Mouse (Mus musculus): ENCODE measurements around the gene Tmtc4. TPM values are rescaled to one million over a fixed set of nuclear protein-coding genes. Genes with fewer than 3 reads are reported as not detected.

Gene Tmtc4
- total RNA-seq (2014; rRNA removed; ENCODE audit: low replicate concordance), result 17.2 and 62.5 TPM in 2 replicates
- polyA plus RNA-seq (2015; fragmentation: Nextera tagmentation; extraction: Ambion mirVana), result 9.3 and 9.7 TPM in 2 replicates

DNA sequence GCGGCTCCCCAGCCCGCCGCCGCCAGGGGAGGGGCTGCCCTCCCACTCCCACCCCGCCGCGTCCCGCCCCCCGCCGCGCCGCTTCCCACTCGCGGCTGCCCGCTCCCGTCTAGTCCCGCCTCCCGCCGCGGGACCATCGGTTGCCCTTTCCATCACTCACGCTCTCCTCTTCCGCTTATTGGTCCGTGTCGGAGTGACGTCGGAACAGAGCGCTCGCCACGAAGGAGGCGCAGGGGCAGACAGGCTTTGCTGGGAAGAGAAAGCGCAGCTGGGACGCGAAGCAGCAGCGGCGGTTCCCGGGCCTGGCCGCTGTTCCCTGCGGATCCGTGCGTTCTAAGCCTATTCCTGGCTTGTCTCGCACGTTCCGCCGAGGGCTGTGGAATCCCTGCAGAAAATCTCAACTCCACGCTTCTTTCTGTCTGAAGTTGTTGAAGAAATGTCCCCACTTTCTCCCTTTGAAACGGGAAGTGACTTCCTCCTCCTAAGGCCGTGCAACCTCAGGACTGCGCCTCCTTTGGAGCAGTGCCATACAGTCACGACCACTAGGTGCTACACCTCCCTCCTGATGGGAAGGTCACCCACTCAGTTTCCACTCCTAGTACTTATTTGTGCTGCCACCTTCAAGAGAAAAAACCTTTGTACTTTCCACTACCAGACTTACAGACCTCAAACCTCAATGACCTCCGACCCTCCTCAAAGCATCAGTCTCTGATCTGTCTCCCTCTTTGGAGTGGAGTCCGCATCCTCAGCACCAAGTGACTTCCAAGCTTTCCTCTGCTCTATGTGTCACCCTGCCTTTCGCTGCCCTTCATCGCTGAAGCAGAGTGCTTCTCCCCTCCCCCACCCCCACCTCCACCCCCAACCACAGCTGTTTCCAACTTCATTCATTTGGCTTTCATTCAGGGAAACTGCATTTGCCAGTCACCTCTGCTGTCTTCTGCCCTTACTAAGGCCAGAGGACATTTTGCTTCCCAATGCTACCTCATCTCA lies at the start of gene Tmtc4:
Gene Tmtc4, minus strand, starts transcription at position 810 of the 990 bp plus-strand sequence.
- Histone ChIP-seq H3K4me3 (ENCODE audit: low read depth, low read length) (peak within 1 kb of the TSS; percentile 74), H3K27ac (ENCODE audit: low read depth) (peak within 1 kb of the TSS; percentile 89), H3K9me3 (replicated peaks; ENCODE audit: control insufficient read depth, low read length) (no peaks in the 10 kb centered on the region), H3K9ac (replicated peaks; ENCODE audit: low read depth, low read length) (peak within 1 kb of the TSS; percentile 67), H3K4me2 (ENCODE audit: low read depth, low read length) (peak within 1 kb of the TSS; percentile 98), H3K4me1 (ENCODE audit: control insufficient read depth, insufficient read depth) (0 out of 2 replicates have a peak, but pooled peaks cover 9% of the 10 kb centered on the region), H3K36me3 (replicated peaks; ENCODE audit: control insufficient read depth, insufficient read depth, low read length) (no peaks in the 10 kb centered on the region), H3K27me3 (ENCODE audit: control insufficient read depth, insufficient read depth, low read length) (no peaks in the 10 kb centered on the region)
- DNase-seq (ENCODE audit: low spot score) (peak; percentile 98), ATAC-seq (ENCODE audit: insufficient read depth, low read depth) (peak; percentile 98)
- TF ChIP-seq CTCF (IDR thresholded peaks at IDR 0.05; ENCODE audit: low read depth) (peak; percentile 27), EP300 (IDR thresholded peaks at IDR 0.05; ENCODE audit: low read depth) (no peak)
- under 1% methylated on average over 39 of the region's 54 CpGs for WGBS

DNA sequence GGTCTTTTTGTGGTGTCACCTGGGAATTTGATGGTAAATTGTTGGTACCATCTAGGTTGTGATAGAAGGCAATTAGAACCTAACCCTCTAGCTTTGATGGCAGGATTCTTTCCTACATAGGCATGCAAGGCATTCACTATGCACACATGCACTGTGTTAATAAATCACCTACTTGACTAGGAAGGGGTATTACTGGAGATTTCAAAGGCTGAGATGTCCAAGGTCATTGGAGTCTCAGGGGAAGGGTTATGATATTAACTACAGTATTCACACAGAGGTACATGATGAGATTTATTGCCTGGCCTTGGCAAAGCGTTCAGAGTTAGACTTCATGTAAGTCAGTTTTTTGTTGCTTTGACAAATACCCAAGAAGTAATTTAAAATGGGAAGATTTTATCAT lies 48.6 kb upstream of the Tmtc4 start:
- no peak for ATAC-seq (ENCODE audit: insufficient read depth, low read depth)
- WGBS, result 84% methylated on average over 1 of the region's 1 CpGs
- no peak for TF ChIP-seq CTCF (IDR thresholded peaks at IDR 0.05; ENCODE audit: low read depth)

DNA sequence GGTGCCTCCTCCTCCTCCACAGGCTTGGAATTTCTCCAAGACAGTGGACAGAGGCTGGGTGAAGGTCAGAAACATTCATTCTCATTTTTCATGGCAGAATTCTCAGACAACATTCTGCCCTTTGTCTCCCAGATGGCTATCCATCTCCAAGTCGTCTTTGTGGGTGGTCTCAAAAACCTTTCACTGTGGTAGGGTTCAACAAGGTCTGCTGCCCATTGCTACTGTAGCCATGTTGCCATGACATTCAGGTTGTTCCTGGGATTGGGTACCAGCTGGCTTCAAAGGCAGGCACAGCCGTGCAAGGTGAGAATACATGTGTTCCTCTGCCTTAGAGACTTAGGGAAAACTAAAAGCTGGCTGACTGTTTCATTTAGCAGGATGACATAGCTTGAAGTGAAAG lies 44.0 kb upstream of the Tmtc4 start:
- no peak overlapping the region for H3K4me2 ChIP-seq (ENCODE audit: low read depth, low read length)
- no peak overlapping the region for H3K4me3 ChIP-seq (ENCODE audit: low read depth, low read length)
- H3K27me3 ChIP-seq (ENCODE audit: control insufficient read depth, insufficient read depth, low read length), result no peaks in the 10 kb centered on the region
- H3K9ac ChIP-seq (replicated peaks; ENCODE audit: low read depth, low read length), result no peak overlapping the region
- H3K36me3 ChIP-seq (replicated peaks; ENCODE audit: control insufficient read depth, insufficient read depth, low read length), result no peaks in the 10 kb centered on the region
- ATAC-seq (ENCODE audit: insufficient read depth, low read depth) (no peak), DNase-seq (ENCODE audit: low spot score) (no peak)
- H3K27ac ChIP-seq (ENCODE audit: low read depth), result no peak overlapping the region
- no peaks in the 10 kb centered on the region for H3K4me1 ChIP-seq (ENCODE audit: control insufficient read depth, insufficient read depth)
- TF ChIP-seq CTCF (IDR thresholded peaks at IDR 0.05; ENCODE audit: low read depth), result no peak
- no peak for TF ChIP-seq EP300 (IDR thresholded peaks at IDR 0.05; ENCODE audit: low read depth)
- H3K9me3 ChIP-seq (replicated peaks; ENCODE audit: control insufficient read depth, low read length), result no peaks in the 10 kb centered on the region; the same call in 1 of the 2 replicates
- WGBS, result 55% methylated on average over 2 of the region's 2 CpGs

More for the DNA sequence above, 48.6 kb upstream of the Tmtc4 start:
- DNase-seq (ENCODE audit: low spot score), result no peak
- Histone ChIP-seq H3K27ac (ENCODE audit: low read depth) (no peak overlapping the region), H3K9me3 (replicated peaks; ENCODE audit: control insufficient read depth, low read length) (no peaks in the 10 kb centered on the region; the same call in 1 of the 2 replicates), H3K27me3 (ENCODE audit: control insufficient read depth, insufficient read depth, low read length) (no peaks in the 10 kb centered on the region), H3K4me2 (ENCODE audit: low read depth, low read length) (no peak overlapping the region), H3K4me1 (ENCODE audit: control insufficient read depth, insufficient read depth) (no peaks in the 10 kb centered on the region), H3K36me3 (replicated peaks; ENCODE audit: control insufficient read depth, insufficient read depth, low read length) (no peaks in the 10 kb centered on the region), H3K4me3 (ENCODE audit: low read depth, low read length) (no peak overlapping the region), H3K9ac (replicated peaks; ENCODE audit: low read depth, low read length) (no peak overlapping the region)

DNA sequence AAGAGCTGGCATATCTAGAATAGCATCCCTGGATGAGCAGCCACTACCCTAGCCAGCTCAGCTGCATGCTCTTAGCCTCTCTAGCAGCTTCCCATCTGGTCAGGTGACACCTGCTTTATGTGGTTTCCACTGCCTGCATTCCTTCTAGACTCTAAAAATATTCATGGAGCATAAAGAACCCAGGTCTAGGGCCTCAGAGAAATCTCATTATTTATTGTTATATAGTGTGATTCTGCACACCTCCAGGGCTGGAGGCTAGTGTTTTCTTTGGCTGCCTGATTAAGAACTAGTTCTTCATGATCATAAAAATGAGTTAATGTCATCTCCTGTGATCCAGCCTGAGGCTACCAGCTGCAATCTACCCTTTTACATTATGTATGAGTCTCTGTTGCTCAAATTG lies 39.1 kb upstream of the Tmtc4 start:
- Histone ChIP-seq H3K9me3 (replicated peaks; ENCODE audit: control insufficient read depth, low read length) (no peaks in the 10 kb centered on the region), H3K27ac (ENCODE audit: low read depth) (no peak overlapping the region), H3K4me3 (ENCODE audit: low read depth, low read length) (no peak overlapping the region), H3K4me1 (ENCODE audit: control insufficient read depth, insufficient read depth) (no peaks in the 10 kb centered on the region), H3K36me3 (replicated peaks; ENCODE audit: control insufficient read depth, insufficient read depth, low read length) (no peaks in the 10 kb centered on the region), H3K27me3 (ENCODE audit: control insufficient read depth, insufficient read depth, low read length) (no peaks in the 10 kb centered on the region), H3K4me2 (ENCODE audit: low read depth, low read length) (no peak overlapping the region), H3K9ac (replicated peaks; ENCODE audit: low read depth, low read length) (no peak overlapping the region)
- ATAC-seq (ENCODE audit: insufficient read depth, low read depth), result no peak
- TF ChIP-seq CTCF (IDR thresholded peaks at IDR 0.05; ENCODE audit: low read depth), result no peak
- TF ChIP-seq EP300 (IDR thresholded peaks at IDR 0.05; ENCODE audit: low read depth), result no peak
- DNase-seq (ENCODE audit: low spot score), result no peak

- no peak overlapping the region for H3K9ac ChIP-seq (replicated peaks; ENCODE audit: low read depth, low read length)
- no peak overlapping the region for H3K4me2 ChIP-seq (ENCODE audit: low read depth, low read length)
- DNase-seq (ENCODE audit: low spot score) (no peak), ATAC-seq (ENCODE audit: insufficient read depth, low read depth) (no peak)
- no peaks in the 10 kb centered on the region for H3K4me1 ChIP-seq (ENCODE audit: control insufficient read depth, insufficient read depth)
- no peaks in the 10 kb centered on the region for H3K36me3 ChIP-seq (replicated peaks; ENCODE audit: control insufficient read depth, insufficient read depth, low read length)
- H3K27ac ChIP-seq (ENCODE audit: low read depth), result no peak overlapping the region
- H3K27me3 ChIP-seq (ENCODE audit: control insufficient read depth, insufficient read depth, low read length), result no peaks in the 10 kb centered on the region
- no peak overlapping the region for H3K4me3 ChIP-seq (ENCODE audit: low read depth, low read length)
- no peaks in the 10 kb centered on the region for H3K9me3 ChIP-seq (replicated peaks; ENCODE audit: control insufficient read depth, low read length)
- whole genome bisulfite sequencing, result 65% methylated on average over 1 of the region's 1 CpGs
- TF ChIP-seq EP300 (IDR thresholded peaks at IDR 0.05; ENCODE audit: low read depth) (no peak), CTCF (IDR thresholded peaks at IDR 0.05; ENCODE audit: low read depth) (no peak)
These were observed 32.5 kb upstream of the Tmtc4 start for GRCm38 (mm10) chr14:123016310-123016709.

All from heart, postnatal 0 days (tissue).